Mouse (Mus musculus) C2C12 (cell line): ENCODE measurements around the gene Ank3. TPM values are rescaled to one million over a fixed set of nuclear protein-coding genes. Genes with fewer than 3 reads are reported as not detected.
"Not testable (repeated sequence)": the region's sequence is repeated elsewhere in the genome, so short reads cannot be mapped to it uniquely, and the experiment has no call there.

ENCODE experiments used
- H3K27me3 ChIP-seq: one replicate; pipeline ENCODE4 v1.6.1; 2011; ENCODE audit not compliant: control insufficient read depth, insufficient read depth, insufficient read length
- H3K36me3 ChIP-seq: one replicate; pipeline ENCODE4 v1.6.1; 2011; ENCODE audit not compliant: control insufficient read depth, insufficient read depth
- H3K4me3 ChIP-seq: one replicate; pipeline ENCODE4 v1.5.1; 2011; ENCODE audit warnings: mild to moderate bottlenecking, control low read depth; ENCODE audit not compliant: poor library complexity, insufficient read depth, severe bottlenecking
- H3K79me2 ChIP-seq: one replicate; pipeline ENCODE4 v1.6.1; 2011; ENCODE audit not compliant: control insufficient read depth, insufficient read depth
- H3K79me3 ChIP-seq: one replicate; pipeline ENCODE4 v1.6.1; 2011; ENCODE audit warnings: low read depth, control low read depth
- H3ac ChIP-seq: one replicate; pipeline ENCODE3; 2011; ENCODE audit warnings: low read depth; ENCODE audit not compliant: control insufficient read depth, insufficient read length
- CEBPB ChIP-seq: IDR thresholded peaks from one replicate; pipeline ENCODE4 v1.6.1; 2011; ENCODE audit warnings: low read depth, mild to moderate bottlenecking, control low read depth, moderate library complexity
- CTCF ChIP-seq: IDR thresholded peaks from one replicate; pipeline ENCODE4 v1.5.1; 2011; ENCODE audit not compliant: control insufficient read depth, insufficient read depth, insufficient read length
- FOSL1 ChIP-seq: IDR thresholded peaks from one replicate; pipeline ENCODE4 v1.8.0; 2011; ENCODE audit warnings: mild to moderate bottlenecking, low read length; ENCODE audit not compliant: poor library complexity, insufficient read depth, severe bottlenecking
- MAX ChIP-seq: IDR thresholded peaks from one replicate; pipeline ENCODE4 v1.6.1; 2011; ENCODE audit warnings: mild to moderate bottlenecking, control low read depth
- MYOD1 ChIP-seq: IDR thresholded peaks from one replicate; pipeline ENCODE4 v1.6.1; 2011; ENCODE audit warnings: low read depth; ENCODE audit not compliant: control insufficient read depth, insufficient read length
- MYOG ChIP-seq: IDR thresholded peaks from one replicate; pipeline ENCODE4 v1.6.1; 2011; ENCODE audit not compliant: control insufficient read depth, insufficient read length; ENCODE audit errors: extremely low read depth
- USF1 ChIP-seq: IDR thresholded peaks from one replicate; pipeline ENCODE4 v1.6.1; 2011; ENCODE audit warnings: low read depth, mild to moderate bottlenecking, control low read depth, moderate library complexity
- long read RNA-seq, 2 experiments: library from polyadenylated mRNA; unstranded; transcript quantifications; one replicate each; pipeline ENCODE4 v2.0.0; 2019 to 2020
- polyA plus RNA-seq: library from polyadenylated mRNA; unstranded; fragments of >200 nt; fragmentation: generic; extraction: Trizol; gene quantifications from one replicate; pipeline ENCODE4 v1.2.1, GENCODE M21; 2012; ENCODE audit warnings: missing spikeins

The Ank3 gene
- polyA plus RNA-seq: 9.8 TPM
- long read RNA-seq, experiment 1, partial matches to known transcripts: 1 of 3 reads
- long read RNA-seq, experiment 1, other reads (novel, unspliced or antisense): 2 of 3 reads
- long read RNA-seq, experiment 2, partial matches to known transcripts: 9 of 23 reads
- long read RNA-seq, experiment 2, other reads (novel, unspliced or antisense): 14 of 23 reads

- H3K79me2 ChIP-seq: no peaks in the 10 kb centered on the region
- peak within 1 kb of the TSS; percentile 11 for H3ac ChIP-seq
- no peaks in the 10 kb centered on the region for H3K36me3 ChIP-seq
- TF ChIP-seq FOSL1 (no peak), MYOD1 (no peak), CTCF (no peak), USF1 (no peak), CEBPB (no peak), MYOG (no peak), MAX (no peak)
- H3K4me3 ChIP-seq: no peak within 1 kb of the TSS
- peaks cover 32% of the 10 kb centered on the region for H3K27me3 ChIP-seq
- H3K79me3 ChIP-seq: no peaks in the 10 kb centered on the region
Observed at GRCm38 (mm10) chr10:69398763-69399590, at the start of gene Ank3. Ank3 (plus strand) TSS chr10:69398773.

GRCm38 (mm10) chr10:69351071-69351841 is 47.3 kb upstream of the Ank3 start:
- Histone ChIP-seq H3K4me3 (peak overlapping the region; percentile 100), H3K36me3 (peaks cover 53% of the 10 kb centered on the region), H3ac (peak overlapping the region; percentile 75), H3K79me3 (peaks cover 64% of the 10 kb centered on the region), H3K27me3 (no peaks in the 10 kb centered on the region), H3K79me2 (peaks cover 65% of the 10 kb centered on the region)
- TF ChIP-seq CEBPB (no peak), USF1 (no peak), FOSL1 (no peak), MYOD1 (no peak)

- H3ac ChIP-seq: peak overlapping the region; percentile 99
- peaks cover 59% of the 10 kb centered on the region for H3K79me2 ChIP-seq
- H3K36me3 ChIP-seq: peaks cover 48% of the 10 kb centered on the region
- H3K27me3 ChIP-seq: no peaks in the 10 kb centered on the region
- H3K79me3 ChIP-seq: peaks cover 58% of the 10 kb centered on the region
- peak overlapping the region; percentile 100 for H3K4me3 ChIP-seq
- no peak for TF ChIP-seq USF1
- TF ChIP-seq MAX: no peak
- TF ChIP-seq FOSL1: no peak
- TF ChIP-seq MYOD1: no peak
- no peak for TF ChIP-seq CEBPB
- no peak for TF ChIP-seq CTCF
- TF ChIP-seq MYOG: no peak
Observed at GRCm38 (mm10) chr10:69351842-69352211, 46.7 kb upstream of the Ank3 start.

- H3K79me2 ChIP-seq: peaks cover 53% of the 10 kb centered on the region
- H3K36me3 ChIP-seq: peaks cover 41% of the 10 kb centered on the region
- peaks cover 52% of the 10 kb centered on the region for H3K79me3 ChIP-seq
- TF ChIP-seq USF1 (no peak), MAX (peak; percentile 59)
- H3K27me3 ChIP-seq: no peaks in the 10 kb centered on the region
- H3ac ChIP-seq: peak within 1 kb of the TSS; percentile 99
- H3K4me3 ChIP-seq: peak within 1 kb of the TSS; percentile 100
Observed at GRCm38 (mm10) chr10:69352212-69353085, 46.1 kb upstream of the Ank3 start, which contains the start of gene Cdk1. Cdk1 (minus strand) TSS chr10:69352938.

- not testable (repeated sequence) for H3K27me3 ChIP-seq, H3K4me3 ChIP-seq
- Histone ChIP-seq H3ac (peak overlapping the region; percentile 45), H3K79me2 (peaks cover 47% of the 10 kb centered on the region), H3K79me3 (peaks cover 46% of the 10 kb centered on the region), H3K36me3 (peaks cover 35% of the 10 kb centered on the region)
- TF ChIP-seq MAX: peak; percentile 3
Observed at GRCm38 (mm10) chr10:69353086-69353479, 45.5 kb upstream of the Ank3 start.

- Histone ChIP-seq H3K36me3 (no peaks in the 10 kb centered on the region), H3K4me3 (no peak overlapping the region), H3K79me2 (no peaks in the 10 kb centered on the region), H3K79me3 (no peaks in the 10 kb centered on the region), H3K27me3 (no peaks in the 10 kb centered on the region), H3ac (no peak overlapping the region)
- no peak for TF ChIP-seq MAX
- no peak for TF ChIP-seq FOSL1
- TF ChIP-seq USF1: no peak
- TF ChIP-seq CEBPB: no peak
Observed at GRCm38 (mm10) chr10:69359666-69360065, 38.9 kb upstream of the Ank3 start.
